Mouse (Mus musculus) ES-E14 (cell line): ENCODE data around the gene Satb2. TPM values are rescaled to one million over a fixed set of nuclear protein-coding genes. Genes with fewer than 3 reads are reported as not detected.

Experiments used
- DNase-seq: peaks from one replicate; pipeline ENCODE4 v3.0.0-alpha.2; 2013; ENCODE audit warnings: low read depth, low spot score
- H3K27ac ChIP-seq: 2 replicates; pipeline ENCODE4 v1.5.1; 2012; ENCODE audit warnings: low read depth, mild to moderate bottlenecking, low read length, moderate library complexity, mixed read lengths; ENCODE audit not compliant: poor library complexity, insufficient read depth, severe bottlenecking
- H3K36me3 ChIP-seq: 2 replicates; pipeline ENCODE4 v1.6.1; 2012; ENCODE audit warnings: mild to moderate bottlenecking, low read length, moderate library complexity, mixed read lengths; ENCODE audit not compliant: control insufficient read depth, poor library complexity, insufficient read depth, severe bottlenecking
- H3K4me1 ChIP-seq, 2 experiments: fragments of 150-350 bp in 1 of 2; sonication (generic) in 1 of 2; 2 replicates each; pipeline ENCODE4 v1.6.1; 2012; ENCODE audit warnings: low read length in 2 of 2, mild to moderate bottlenecking in 1 of 2, mixed read lengths in 1 of 2; ENCODE audit not compliant: control insufficient read depth in 2 of 2, insufficient read depth in 2 of 2, poor library complexity in 1 of 2
- H3K4me3 ChIP-seq, 2 experiments: fragments of 150-350 bp in 1 of 2; sonication (generic) in 1 of 2; 2 replicates each; pipeline ENCODE4 v1.5.1; 2012; ENCODE audit warnings: low read length in 2 of 2, low read depth in 1 of 2, mild to moderate bottlenecking in 1 of 2, mixed read lengths in 1 of 2; ENCODE audit not compliant: insufficient read depth in 1 of 2, poor library complexity in 1 of 2, severe bottlenecking in 1 of 2
- H3K9ac ChIP-seq: 2 replicates; pipeline ENCODE4 v1.6.1; 2012; ENCODE audit warnings: low read depth, mild to moderate bottlenecking, low read length, mixed read lengths; ENCODE audit not compliant: poor library complexity, insufficient read depth, severe bottlenecking
- H3K9me3 ChIP-seq: fragments of 150-350 bp; sonication (generic); 2 replicates; pipeline ENCODE4 v1.6.1; 2012; ENCODE audit warnings: low read depth, mild to moderate bottlenecking, low read length; ENCODE audit not compliant: control insufficient read depth, insufficient read depth
- CHD2 ChIP-seq: IDR thresholded peaks from 2 replicates; pipeline ENCODE4 v1.6.1; 2014; ENCODE audit warnings: mild to moderate bottlenecking, low read depth, low read length, inconsistent platforms
- HCFC1 ChIP-seq: IDR thresholded peaks from 2 replicates; pipeline ENCODE4 v1.6.1; 2012; ENCODE audit warnings: low read length, inconsistent platforms, borderline replicate concordance; ENCODE audit not compliant: insufficient read depth
- MAFK ChIP-seq: IDR thresholded peaks from 2 replicates; pipeline ENCODE4 v1.6.1; 2014; ENCODE audit warnings: mild to moderate bottlenecking, low read depth, low read length, inconsistent platforms; ENCODE audit not compliant: insufficient read depth
- ZC3H11A ChIP-seq: IDR thresholded peaks from 2 replicates; pipeline ENCODE4 v1.6.1; 2012; ENCODE audit warnings: low read depth, mild to moderate bottlenecking, inconsistent platforms, low read length, borderline replicate concordance
- ZNF384 ChIP-seq: IDR thresholded peaks from 2 replicates; pipeline ENCODE4 v1.6.1; 2012; ENCODE audit warnings: low read depth, low read length, inconsistent platforms
- in situ Hi-C, 2 experiments: fragments of 600-800 bp; cut with MboI; formaldehyde crosslinking; loops; one replicate each; pipeline ENCODE4 v1.15.1; 2025; ENCODE audit warnings: low sequenced_read_pairs in 2 of 2, inconsistent platforms in 1 of 2; ENCODE audit not compliant: unreplicated experiment in 2 of 2
- total RNA-seq: library from RNA; depleted of rRNA; stranded (reverse); fragments of 300-350 nt; gene quantifications from 2 replicates; pipeline ENCODE4 v1.2.3, GENCODE M21; 2012

Satb2 gene
- total RNA-seq, 1 experiment, result 2.8 TPM

DNA sequence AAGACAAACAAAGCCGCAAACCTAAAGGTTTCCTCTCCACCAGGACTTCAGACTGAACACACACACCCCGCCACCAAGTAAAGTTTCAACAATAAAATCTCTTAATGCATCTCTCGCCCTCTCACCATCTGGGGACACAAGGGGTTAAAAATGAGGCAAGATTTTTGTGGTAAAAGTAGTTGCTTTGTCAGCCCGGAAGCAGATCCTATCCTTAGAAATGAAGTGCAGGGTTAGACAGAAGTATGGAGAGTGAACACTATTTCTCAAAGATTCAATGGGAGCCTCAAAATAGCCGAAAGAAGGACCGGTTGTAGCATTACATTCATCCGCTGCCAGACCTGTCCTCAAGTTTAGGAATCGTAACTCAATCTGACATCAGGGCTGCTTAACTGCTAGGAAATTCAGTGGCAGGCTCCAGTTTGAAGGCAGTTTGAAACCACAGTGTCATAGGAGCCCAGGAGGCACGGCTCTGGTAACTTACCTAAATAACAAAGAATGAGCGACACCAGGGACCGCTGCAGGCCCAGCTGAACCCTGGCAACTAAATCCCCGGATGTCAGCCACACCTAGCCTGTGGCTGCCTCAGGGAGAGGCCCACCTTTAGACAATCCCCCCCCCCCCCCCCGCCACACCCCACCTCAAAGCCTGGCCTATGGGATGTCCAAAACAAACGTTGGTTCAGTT is 23.3 kb downstream of the Satb2 start:
- in situ Hi-C loops, result no loop called here
- H3K36me3 ChIP-seq, result no peaks in the 10 kb centered on the region
- peaks cover 0 to 12% of the 10 kb centered on the region in 2 experiments; a peak in 2 of 4 replicates for H3K4me1 ChIP-seq
- no peak for TF ChIP-seq ZC3H11A
- TF ChIP-seq MAFK, result no peak
- TF ChIP-seq HCFC1, result no peak
- TF ChIP-seq CHD2, result no peak
- TF ChIP-seq ZNF384, result no peak
- no peak for DNase-seq
- H3K9ac ChIP-seq, result peak overlapping the region; percentile 14; the same call in 1 of the 2 replicates
- 0 out of 4 replicates have a peak overlapping the region, but pooled peaks of 1 of the 2 experiments have one; percentile 13 for H3K4me3 ChIP-seq
- no peak overlapping the region for H3K27ac ChIP-seq
- H3K9me3 ChIP-seq, result no peaks in the 10 kb centered on the region

- H3K36me3 ChIP-seq, result no peaks in the 10 kb centered on the region
- H3K4me1 ChIP-seq, result peaks cover 0 to 12% of the 10 kb centered on the region in 2 experiments; a peak in 2 of 4 replicates
- in situ Hi-C loops, result no loop called here
- H3K4me3 ChIP-seq, result no peak overlapping the region
- H3K9me3 ChIP-seq, result no peaks in the 10 kb centered on the region
- DNase-seq, result no peak
- H3K9ac ChIP-seq, result no peak overlapping the region
- TF ChIP-seq ZC3H11A (no peak), ZNF384 (no peak), CHD2 (no peak), HCFC1 (no peak), MAFK (no peak)
- peak overlapping the region; percentile 39; the same call in 1 of the 2 replicates for H3K27ac ChIP-seq
Measured at GRCm38 (mm10) chr1:56953538-56953937, 24.9 kb downstream of the Satb2 start.

DNA sequence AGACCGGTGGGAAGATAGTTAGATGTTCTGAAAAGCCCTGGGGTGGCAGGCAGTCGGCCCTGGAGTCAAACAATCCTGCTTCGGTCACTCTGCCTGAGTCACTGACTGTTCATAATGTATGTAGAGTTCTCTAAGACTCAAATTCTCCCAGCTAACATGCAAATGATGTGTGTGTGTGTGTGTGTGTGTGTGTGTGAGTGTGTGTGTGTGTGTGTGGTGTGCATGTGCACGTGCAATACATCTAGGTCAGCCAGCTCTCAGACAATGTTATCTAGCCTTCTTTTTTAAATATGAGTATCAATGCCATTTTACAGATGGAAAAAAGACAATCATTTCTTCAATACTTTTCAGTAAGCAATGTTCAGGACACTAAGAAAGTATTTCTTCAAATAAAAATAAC is 26.5 kb downstream of the Satb2 start:
- TF ChIP-seq HCFC1 (no peak), MAFK (no peak), ZNF384 (no peak), CHD2 (no peak), ZC3H11A (no peak)
- DNase-seq, result no peak
- Histone ChIP-seq H3K9me3 (no peaks in the 10 kb centered on the region), H3K36me3 (no peaks in the 10 kb centered on the region), H3K9ac (no peak overlapping the region), H3K4me3 (no peak overlapping the region), H3K27ac (no peak overlapping the region), H3K4me1 (peaks cover 0 to 12% of the 10 kb centered on the region in 2 experiments; a peak in 2 of 4 replicates)
- in situ Hi-C loops, result no loop called here

GRCm38 (mm10) chr1:56951525-56951924 is 26.9 kb downstream of the Satb2 start:
- in situ Hi-C loops, result no loop called here
- peaks cover 0 to 12% of the 10 kb centered on the region in 2 experiments; a peak in 2 of 4 replicates for H3K4me1 ChIP-seq
- H3K4me3 ChIP-seq, result no peak overlapping the region
- no peak overlapping the region for H3K27ac ChIP-seq
- no peak overlapping the region for H3K9ac ChIP-seq
- H3K9me3 ChIP-seq, result no peaks in the 10 kb centered on the region
- H3K36me3 ChIP-seq, result no peaks in the 10 kb centered on the region
- no peak for TF ChIP-seq ZC3H11A
- TF ChIP-seq MAFK, result no peak
- TF ChIP-seq HCFC1, result no peak
- no peak for TF ChIP-seq ZNF384
- TF ChIP-seq CHD2, result no peak
- DNase-seq, result no peak
